Mouse (Mus musculus) stomach, postnatal 0 days (tissue): ENCODE results near the gene Nit2.

Experiments used
- CTCF ChIP-seq: IDR thresholded peaks from 2 replicates; pipeline ENCODE4 v1.5.1; 2016; ENCODE audit warnings: antibody characterized with exemption, low read depth, mild to moderate bottlenecking, moderate library complexity
- EP300 ChIP-seq: optimal IDR thresholded peaks from 2 replicates; pipeline ENCODE3; 2016; ENCODE audit warnings: antibody characterized with exemption

GRCm38 (mm10) chr16:57211037-57211436 is 43.9 kb upstream of the Nit2 start:
- TF ChIP-seq EP300 (no peak), CTCF (no peak)
